9 mouse cellular contexts compared by ENCODE assay signal in genomic region chr15:4376221-4376631, GRCm38 (mm10). TPM values are rescaled to one million over a fixed set of nuclear protein-coding genes. Genes with fewer than 3 reads are reported as not detected.
DNase-seq lines count a peak whose midpoint lies in the region; ATAC-seq and TF ChIP-seq lines count a peak whose summit lies in the region.
"Had no signal": no experiment of that assay in that cellular context is flagged by ENCODE, and none has a peak within 500 bp of the region (broad histone marks: within the 10 kb centered on the region; RNA-seq: fewer than 3 reads in every experiment).

No protein-coding gene starts in this region.

- ATAC-seq in heart, postnatal 0 days (ENCODE audit: insufficient read depth, low read depth): no peak
- ATAC-seq: Patski had no signal

- no peaks in the 10 kb centered on the region for H3K4me1 ChIP-seq in heart, postnatal 0 days (ENCODE audit: control insufficient read depth, insufficient read depth)
- H3K4me1 ChIP-seq in forebrain, embryonic 10.5 days: peaks cover 34% of the 10 kb centered on the region

- H3K4me3 ChIP-seq in heart, postnatal 0 days (ENCODE audit: low read depth, low read length): peak overlapping the region; percentile 42
- peak overlapping the region; percentile 65 for H3K4me3 ChIP-seq in forebrain, embryonic 10.5 days

- H3K4me2 ChIP-seq in heart, postnatal 0 days (ENCODE audit: low read depth, low read length): peak overlapping the region; percentile 69

- no peaks in the 10 kb centered on the region for H3K9me3 ChIP-seq in heart, postnatal 0 days (replicated peaks; ENCODE audit: control insufficient read depth, low read length)
- no peaks in the 10 kb centered on the region for H3K9me3 ChIP-seq in forebrain, embryonic 10.5 days

- no peak overlapping the region for H3K27ac ChIP-seq in heart, postnatal 0 days (ENCODE audit: low read depth)
- peak overlapping the region; percentile 83 for H3K27ac ChIP-seq in forebrain, embryonic 10.5 days

- WGBS in heart, postnatal 0 days: 19% methylated on average over 8 of the region's 8 CpGs
- 16% methylated on average over 8 of the region's 8 CpGs for WGBS in forebrain, embryonic 10.5 days

- intact Hi-C loops in heart, postnatal 14 days (cut with DNase I): no loop called here

- peaks cover 6% of the 10 kb centered on the region; the same call in 1 of the 2 replicates for H3K27me3 ChIP-seq in heart, postnatal 0 days (ENCODE audit: control insufficient read depth, insufficient read depth, low read length)
- H3K27me3 ChIP-seq in forebrain, embryonic 10.5 days (ENCODE audit: poor library complexity, severe bottlenecking): peaks cover 23% of the 10 kb centered on the region
- H3K27me3 ChIP-seq: Patski had no signal

- no peak for TF ChIP-seq CTCF in heart, postnatal 0 days (IDR thresholded peaks at IDR 0.05; ENCODE audit: low read depth)

- H3K9ac ChIP-seq in heart, postnatal 0 days (replicated peaks; ENCODE audit: low read depth, low read length): no peak overlapping the region

- H3K36me3 ChIP-seq in heart, postnatal 0 days (replicated peaks; ENCODE audit: control insufficient read depth, insufficient read depth, low read length): no peaks in the 10 kb centered on the region
- H3K36me3 ChIP-seq in forebrain, embryonic 10.5 days (replicated peaks): no peaks in the 10 kb centered on the region

- no peak for TF ChIP-seq EP300 in heart, postnatal 0 days (IDR thresholded peaks at IDR 0.05; ENCODE audit: low read depth)

- no peak for DNase-seq in heart, postnatal 0 days (ENCODE audit: low spot score)
- DNase-seq in heart, postnatal 14 days: no peak
- peak; percentile 94 for DNase-seq in brain, adult 2 months (ENCODE audit: low read depth, low spot score)
- DNase-seq in forebrain, embryonic 10.5 days (ENCODE audit: extremely low spot score, low spot score): no peak
- peak; percentile 4 for DNase-seq in mesoderm, embryonic 11.5 days (ENCODE audit: low read depth, low spot score)
- DNase-seq in layer of hippocampus, adult 9-10 months (ENCODE audit: low spot score): no peak
- no peak for DNase-seq in thymus, postnatal 4 days
- DNase-seq in testis, postnatal 10 days (ENCODE audit: low spot score): no peak

RNA-seq across cellular contexts. Expression of gene Plcxd3, which starts 0.9 kb away (rescaled TPM):
- 0.66 TPM in 1 of 2 replicates, not detected in the other for total RNA-seq in heart, postnatal 0 days (2014; rRNA removed; ENCODE audit: low replicate concordance)
- polyA plus RNA-seq in heart, postnatal 0 days (2015; fragmentation: Nextera tagmentation; extraction: Ambion mirVana): 0.15 and 0.26 TPM in 2 replicates
- under 1 TPM; 0.20 to 0.24 TPM for total RNA-seq in heart, postnatal 14 days (2021)
- 7.9 and 9.4 TPM in 2 replicates for polyA plus RNA-seq in forebrain, embryonic 10.5 days (2016; fragmentation: Nextera tagmentation; extraction: Ambion mirVana)
- polyA plus RNA-seq: Patski had no signal

Comparison
In these comparisons a context has a peak if more than half of its experiments do, and no peak if none do; other contexts are left out.
1. DNase-seq: peak in brain, adult 2 months (single experiment) and mesoderm, embryonic 11.5 days (single experiment); none in heart, postnatal 0 days (single experiment), heart, postnatal 14 days (0 of 2), forebrain, embryonic 10.5 days (single experiment), layer of hippocampus, adult 9-10 months (single experiment), thymus, postnatal 4 days (single experiment) and testis, postnatal 10 days (single experiment).